Mouse (Mus musculus): ENCODE measurements at regions not wholly inside any gene's neighbourhood (a gene's known extent, or its start where the extent isn't known, plus 50 kb on each side); places are given as distances from the start of the nearest gene placed in this dataset.

GRCm38 (mm10) chr4:81712378-81712777, 269.8 kb upstream of the Mpdz start:
- no peak for TF ChIP-seq CTCF (IDR thresholded peaks at IDR 0.05; ENCODE audit: insufficient read depth, low read length)
- TF ChIP-seq POLR2A (IDR thresholded peaks at IDR 0.05; ENCODE audit: borderline replicate concordance, extremely low read depth, low read depth, low read length), result no peak
